Mouse (Mus musculus) left cerebral cortex, adult 8-10 months (tissue): ENCODE measurements at regions not wholly inside any gene's neighbourhood (a gene's known extent, or its start where the extent isn't known, plus 50 kb on each side); places are given as distances from the start of the nearest gene placed in this dataset.

Experiments used
- DNase-seq, 2 experiments: peaks; one replicate each; pipeline ENCODE4 v3.0.0; 2022; ENCODE audit warnings: low spot score in 2 of 2

- DNase-seq: no peak
Observed at GRCm38 (mm10) chr13:59881989-59882784, 59.2 kb upstream of the Tut7 start.

GRCm38 (mm10) chr13:59880055-59880454, 57.1 kb upstream of the Tut7 start:
- DNase-seq: no peak

- DNase-seq: no peak
Observed at GRCm38 (mm10) chr13:59875637-59876036, 52.7 kb upstream of the Tut7 start.

GRCm38 (mm10) chr13:59874137-59874931, 51.4 kb upstream of the Tut7 start:
- no peak for DNase-seq
